Mouse (Mus musculus) limb, embryonic 14.5 days (tissue): ENCODE measurements at regions not wholly inside any gene's neighbourhood (a gene's known extent, or its start where the extent isn't known, plus 50 kb on each side); places are given as distances from the start of the nearest gene placed in this dataset.
A peak's percentile ranks its signal among the peaks of the same experiment; 100 is the strongest.

Experiments used
- ATAC-seq: fragments of 200-750 bp; cut with Nextera tagmentation; 2 replicates; pipeline ENCODE4 v1.8.0; 2017; ENCODE audit warnings: low read depth, moderate number of reproducible peaks, moderate TSS enrichment; ENCODE audit not compliant: low FRiP score
- DNase-seq: peaks from one replicate; pipeline ENCODE4 v3.0.0-alpha.2; 2015; ENCODE audit warnings: low spot score
- H3K27ac ChIP-seq: fragments of 300-500 bp; sonication (generic); replicated peaks from 2 replicates; pipeline ENCODE4 v1.5.1; 2014; ENCODE audit warnings: low read depth, mild to moderate bottlenecking, low read length, moderate library complexity, mixed read lengths
- H3K27me3 ChIP-seq: fragments of 300-500 bp; sonication (generic); 2 replicates; pipeline ENCODE4 v1.6.1; 2014; ENCODE audit warnings: low read length, mixed read lengths; ENCODE audit not compliant: control insufficient read depth, insufficient read depth
- H3K36me3 ChIP-seq: fragments of 300-500 bp; sonication (generic); 2 replicates; pipeline ENCODE4 v1.6.1; 2014; ENCODE audit warnings: mild to moderate bottlenecking, low read length, moderate library complexity, mixed read lengths; ENCODE audit not compliant: control insufficient read depth, insufficient read depth
- H3K4me1 ChIP-seq: fragments of 300-500 bp; sonication (generic); 2 replicates; pipeline ENCODE4 v1.6.1; 2014; ENCODE audit warnings: antibody characterized with exemption, low read length, mixed read lengths; ENCODE audit not compliant: control insufficient read depth, insufficient read depth
- H3K4me2 ChIP-seq: fragments of 300-500 bp; sonication (generic); replicated peaks from 2 replicates; pipeline ENCODE4 v1.6.1; 2014; ENCODE audit warnings: low read depth, mild to moderate bottlenecking, low read length, moderate library complexity; ENCODE audit not compliant: severe bottlenecking
- H3K4me3 ChIP-seq: fragments of 300-500 bp; sonication (generic); replicated peaks from 2 replicates; pipeline ENCODE4 v1.5.1; 2014; ENCODE audit warnings: low read length
- H3K9ac ChIP-seq: fragments of 300-500 bp; sonication (generic); 2 replicates; pipeline ENCODE4 v1.6.1; 2014; ENCODE audit warnings: mild to moderate bottlenecking, low read depth, low read length, moderate library complexity; ENCODE audit not compliant: severe bottlenecking
- H3K9me3 ChIP-seq: fragments of 300-500 bp; sonication (generic); 2 replicates; pipeline ENCODE4 v1.6.1; 2016; ENCODE audit warnings: low read length; ENCODE audit not compliant: control insufficient read depth
- POLR2A ChIP-seq: fragments of 200-500 bp; IDR thresholded peaks from 2 replicates; pipeline ENCODE4 v1.8.0; 2012; ENCODE audit warnings: inconsistent platforms, mild to moderate bottlenecking, moderate library complexity, borderline replicate concordance; ENCODE audit not compliant: insufficient read depth, insufficient read length; ENCODE audit errors: extremely low read depth
- WGBS: fragments of 180-500 bp; shearing (Covaris S2); extraction: QIAGEN DNeasy Blood & Tissue Kit; methylation state at CpG from one replicate; pipeline ENCODE4 v1.1.7; 2014; 5-methylcytosine and 5-hydroxymethylcytosine counted together

GRCm38 (mm10) chr1:124730364-124730763 lies 685.0 kb upstream of the Dpp10 start:
- Histone ChIP-seq H3K27ac (no peak overlapping the region), H3K9me3 (no peaks in the 10 kb centered on the region), H3K36me3 (no peaks in the 10 kb centered on the region), H3K9ac (no peak overlapping the region), H3K4me3 (no peak overlapping the region), H3K27me3 (no peaks in the 10 kb centered on the region), H3K4me1 (no peaks in the 10 kb centered on the region), H3K4me2 (no peak overlapping the region)
- TF ChIP-seq POLR2A, result no peak
- ATAC-seq (no peak; the same call in 1 of the 2 replicates), DNase-seq (peak; percentile 44)

DNA sequence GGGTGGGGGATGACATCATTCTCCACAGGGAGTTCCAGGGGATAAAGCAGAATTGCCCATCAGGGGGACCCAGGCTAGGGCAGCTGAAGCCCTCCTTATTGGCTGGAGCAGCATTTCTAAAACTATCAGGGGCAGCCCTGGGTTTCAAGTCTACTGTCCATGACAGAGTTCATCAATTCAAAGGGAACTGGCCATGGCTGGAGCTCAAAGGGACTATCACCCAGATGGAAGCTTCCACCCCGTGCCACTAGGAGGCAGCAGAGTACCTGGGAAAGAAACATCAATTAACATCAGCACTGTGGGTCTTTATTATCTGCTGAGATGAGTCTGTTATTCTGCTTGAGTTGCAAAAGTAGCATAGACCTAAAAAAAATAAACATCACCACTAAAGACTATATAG lies 672.7 kb upstream of the Dpp10 start:
- ATAC-seq (no peak), DNase-seq (peak; percentile 33)
- Histone ChIP-seq H3K27ac (no peak overlapping the region), H3K27me3 (no peaks in the 10 kb centered on the region), H3K4me3 (no peak overlapping the region), H3K4me2 (no peak overlapping the region), H3K9ac (no peak overlapping the region), H3K36me3 (no peaks in the 10 kb centered on the region), H3K4me1 (no peaks in the 10 kb centered on the region), H3K9me3 (no peaks in the 10 kb centered on the region)
- no peak for TF ChIP-seq POLR2A
- 0% methylated on average over 1 of the region's 1 CpGs for WGBS

DNA sequence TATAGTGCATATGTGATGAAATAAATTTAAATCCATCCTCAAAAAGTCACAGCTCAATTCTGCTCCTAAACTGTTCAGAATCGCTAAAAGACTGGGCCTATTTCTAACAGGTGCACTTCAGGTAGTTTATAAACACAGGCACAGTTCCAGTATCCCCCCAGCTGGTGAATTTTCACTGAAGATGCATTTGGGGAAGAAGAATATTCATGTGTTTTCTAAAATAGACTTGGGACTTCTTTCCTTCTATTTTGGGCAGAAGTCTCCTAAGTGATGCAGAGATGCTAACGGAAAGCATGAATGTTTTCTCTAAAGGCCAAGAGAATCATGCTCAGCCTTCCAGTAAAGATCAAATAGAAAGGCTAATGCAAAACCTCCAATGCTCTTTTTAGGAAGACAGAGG lies 660.9 kb upstream of the Dpp10 start:
- no peaks in the 10 kb centered on the region for H3K36me3 ChIP-seq
- no peaks in the 10 kb centered on the region for H3K27me3 ChIP-seq
- H3K27ac ChIP-seq, result no peak overlapping the region
- 79% methylated on average over 2 of the region's 2 CpGs for WGBS
- ATAC-seq, result no peak
- H3K9me3 ChIP-seq, result no peaks in the 10 kb centered on the region
- H3K4me2 ChIP-seq, result no peak overlapping the region
- no peak overlapping the region for H3K4me3 ChIP-seq
- no peaks in the 10 kb centered on the region for H3K4me1 ChIP-seq
- H3K9ac ChIP-seq, result no peak overlapping the region
- no peak for TF ChIP-seq POLR2A
- DNase-seq, result no peak

- no peaks in the 10 kb centered on the region for H3K36me3 ChIP-seq
- H3K4me1 ChIP-seq, result no peaks in the 10 kb centered on the region
- TF ChIP-seq POLR2A, result no peak
- H3K27ac ChIP-seq, result no peak overlapping the region
- WGBS, result 26% methylated on average over 2 of the region's 2 CpGs
- H3K9me3 ChIP-seq, result no peaks in the 10 kb centered on the region
- no peak overlapping the region for H3K4me2 ChIP-seq
- no peaks in the 10 kb centered on the region for H3K27me3 ChIP-seq
- ATAC-seq (no peak), DNase-seq (no peak)
- no peak overlapping the region for H3K4me3 ChIP-seq
- H3K9ac ChIP-seq, result no peak overlapping the region
Measured at GRCm38 (mm10) chr1:124674420-124674819, 629.1 kb upstream of the Dpp10 start.

DNA sequence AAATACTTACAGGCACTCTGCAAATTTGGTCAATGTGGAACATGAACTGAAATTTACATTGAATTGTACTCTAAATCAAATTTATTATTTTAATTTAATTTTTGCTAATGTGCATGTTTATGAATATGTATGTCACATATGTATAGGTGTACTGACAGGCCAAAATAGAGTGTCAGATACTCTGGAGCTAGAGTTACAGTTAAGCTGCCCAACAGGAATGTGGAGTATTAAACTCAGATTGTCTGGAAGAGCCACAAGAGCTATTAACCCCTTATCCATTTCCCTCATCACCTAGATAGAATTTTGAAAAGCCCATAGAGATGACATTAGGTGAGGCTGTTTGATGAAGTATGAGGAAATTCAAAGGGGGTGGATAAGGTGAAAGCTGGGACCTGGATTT lies 607.5 kb upstream of the Dpp10 start:
- H3K4me2 ChIP-seq, result no peak overlapping the region
- no peaks in the 10 kb centered on the region for H3K27me3 ChIP-seq
- H3K4me1 ChIP-seq, result no peaks in the 10 kb centered on the region
- no peak for DNase-seq
- no peaks in the 10 kb centered on the region for H3K36me3 ChIP-seq
- H3K9ac ChIP-seq, result no peak overlapping the region
- H3K4me3 ChIP-seq, result no peak overlapping the region
- H3K9me3 ChIP-seq, result no peaks in the 10 kb centered on the region
- no peak for TF ChIP-seq POLR2A
- ATAC-seq, result no peak
- no peak overlapping the region for H3K27ac ChIP-seq

DNA sequence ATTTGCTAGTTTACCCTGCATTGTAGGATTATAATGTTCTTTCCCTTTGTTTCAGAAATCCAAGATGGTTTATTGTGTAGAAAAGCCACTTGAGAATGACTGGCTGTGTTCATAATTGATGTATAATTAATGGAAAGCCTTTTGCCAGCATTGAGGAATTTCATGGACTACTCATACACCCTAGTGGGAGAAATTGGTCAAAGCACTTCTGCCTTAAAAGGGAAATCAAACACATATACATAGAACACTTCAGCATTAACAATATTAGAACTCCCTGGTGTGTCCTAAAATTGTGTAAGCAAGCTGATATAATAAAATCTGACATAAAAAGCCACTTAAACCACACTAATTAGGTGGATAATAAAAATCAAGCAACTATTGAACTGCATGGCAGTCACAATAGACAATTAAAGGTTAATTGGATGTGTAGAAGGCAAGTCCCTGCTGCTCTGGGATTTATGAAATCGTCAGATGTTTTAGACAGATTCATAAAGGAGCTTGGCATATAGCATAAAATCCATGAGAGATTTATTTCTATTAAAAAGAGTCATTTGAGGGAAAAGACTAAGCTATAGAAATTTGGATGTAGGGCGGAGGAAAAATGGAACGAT lies 607.0 kb upstream of the Dpp10 start:
- Histone ChIP-seq H3K4me1 (no peaks in the 10 kb centered on the region), H3K36me3 (no peaks in the 10 kb centered on the region), H3K27ac (no peak overlapping the region), H3K4me3 (no peak overlapping the region), H3K9ac (no peak overlapping the region), H3K4me2 (no peak overlapping the region), H3K27me3 (no peaks in the 10 kb centered on the region), H3K9me3 (no peaks in the 10 kb centered on the region)
- DNase-seq, result no peak
- no peak for TF ChIP-seq POLR2A
- ATAC-seq, result no peak
- WGBS, result 56% methylated on average over 3 of the region's 3 CpGs
